Mouse (Mus musculus) cerebellum, adult 9-11 months (tissue): Measurements from ENCODE around the gene Kcnj4.

Experiments
- DNase-seq: peaks from one replicate; pipeline ENCODE4 v3.0.0; 2022

The Kcnj4 gene

DNA sequence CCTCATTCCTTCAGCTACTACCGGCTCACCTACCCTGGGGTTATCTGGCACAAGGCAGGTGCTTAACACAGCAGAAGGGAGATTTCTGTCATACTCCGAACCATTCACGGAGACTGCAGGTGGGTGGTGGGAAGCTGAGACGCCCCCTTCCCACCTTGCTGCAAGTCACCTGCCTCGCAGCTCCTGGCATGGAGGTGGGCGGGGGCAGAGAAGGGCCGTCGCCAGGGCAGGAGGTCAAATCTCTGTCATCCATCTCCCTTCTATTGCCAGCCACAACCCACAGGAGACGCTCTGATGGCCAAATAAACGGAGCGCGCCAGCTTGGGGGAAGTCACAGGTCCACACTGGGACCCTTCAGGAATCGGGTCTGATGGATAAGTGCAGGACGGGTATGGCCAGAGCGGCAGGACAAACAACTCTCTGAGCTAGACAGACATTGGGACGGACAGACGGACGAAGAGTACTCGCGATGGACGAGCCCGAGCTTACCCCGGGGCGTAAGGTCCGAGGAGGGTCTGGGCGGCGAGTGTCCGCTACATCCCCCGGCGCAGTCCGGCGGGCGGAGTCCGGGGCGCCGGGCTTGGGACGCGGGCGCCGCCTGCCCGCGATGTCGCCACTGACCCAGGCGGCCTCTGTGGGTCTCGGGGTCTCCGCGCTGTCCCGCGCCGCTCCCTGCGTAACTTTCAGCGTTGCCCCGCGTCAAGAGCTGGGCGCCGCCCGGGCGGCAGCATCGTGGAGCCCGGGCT is at the start of gene Kcnj4:
Gene Kcnj4 (minus strand): TSS at position 535 of the 746 bp plus-strand sequence.
- no peak for DNase-seq

DNA sequence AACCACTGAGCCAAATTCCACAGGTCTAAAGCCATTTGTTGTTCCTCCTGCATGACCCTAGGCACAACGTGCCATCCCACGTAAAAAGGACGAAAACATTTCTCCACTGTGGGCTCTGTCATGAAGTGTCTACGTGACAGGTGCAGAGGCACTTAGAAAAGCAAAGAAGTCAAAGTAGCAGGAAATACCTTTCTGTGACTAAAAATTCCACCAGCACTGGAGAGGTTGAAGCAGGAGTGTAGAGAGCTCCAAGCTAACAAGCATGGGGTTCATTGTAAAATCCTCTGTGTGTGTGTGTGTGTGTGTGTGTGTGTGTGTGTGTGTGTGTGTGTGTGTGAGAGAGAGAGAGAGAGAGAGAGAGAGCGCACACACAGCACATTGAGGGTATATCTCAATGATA is 47.5 kb upstream of the Kcnj4 start:
- DNase-seq: no peak

DNA sequence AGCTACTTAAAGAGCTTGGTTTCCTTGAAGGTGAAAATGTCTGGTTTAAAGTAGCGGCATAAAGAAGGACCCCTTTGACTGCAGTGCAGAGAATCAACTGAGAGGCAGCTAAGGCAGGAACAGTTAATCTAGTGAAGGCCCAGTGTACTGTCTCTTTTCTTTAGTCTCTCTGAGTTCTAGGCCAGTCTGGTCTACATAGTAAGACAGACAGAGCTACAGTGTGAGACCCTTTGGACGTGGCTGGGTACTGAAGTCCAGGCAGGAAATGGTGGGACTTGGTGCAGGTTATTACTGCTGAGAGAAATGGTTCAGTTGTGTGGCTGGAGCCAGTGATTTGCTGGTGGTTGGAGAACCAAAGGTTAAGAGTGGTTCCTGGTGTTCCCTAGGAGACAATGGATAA is 43.2 kb upstream of the Kcnj4 start:
- DNase-seq: no peak

DNA sequence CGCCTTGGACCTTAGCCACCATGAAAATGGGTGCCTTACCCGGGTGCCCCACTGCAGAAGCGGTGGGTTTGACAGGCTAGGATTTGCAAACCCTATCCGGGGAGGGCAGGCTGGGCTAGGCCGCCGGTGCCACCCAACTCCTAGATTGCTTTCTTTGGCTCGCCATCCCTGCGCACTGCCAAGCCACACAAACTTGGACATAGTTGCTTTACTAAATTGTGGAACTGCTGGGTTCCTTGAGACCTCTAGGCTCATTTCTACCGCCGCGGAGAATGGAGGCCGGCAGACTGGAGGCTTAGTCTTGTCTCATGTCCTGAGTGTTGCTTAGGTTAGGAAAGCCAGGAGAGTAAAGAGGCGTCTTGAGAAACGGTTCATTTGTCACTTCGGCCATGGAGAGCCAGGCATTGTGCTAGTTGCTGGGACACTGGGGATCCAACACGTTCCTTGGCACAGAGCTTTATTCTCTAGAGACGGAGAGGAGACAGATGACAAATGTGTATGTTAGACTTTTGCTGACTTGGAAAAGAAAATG is 42.3 kb upstream of the Kcnj4 start:
- no peak for DNase-seq

DNA sequence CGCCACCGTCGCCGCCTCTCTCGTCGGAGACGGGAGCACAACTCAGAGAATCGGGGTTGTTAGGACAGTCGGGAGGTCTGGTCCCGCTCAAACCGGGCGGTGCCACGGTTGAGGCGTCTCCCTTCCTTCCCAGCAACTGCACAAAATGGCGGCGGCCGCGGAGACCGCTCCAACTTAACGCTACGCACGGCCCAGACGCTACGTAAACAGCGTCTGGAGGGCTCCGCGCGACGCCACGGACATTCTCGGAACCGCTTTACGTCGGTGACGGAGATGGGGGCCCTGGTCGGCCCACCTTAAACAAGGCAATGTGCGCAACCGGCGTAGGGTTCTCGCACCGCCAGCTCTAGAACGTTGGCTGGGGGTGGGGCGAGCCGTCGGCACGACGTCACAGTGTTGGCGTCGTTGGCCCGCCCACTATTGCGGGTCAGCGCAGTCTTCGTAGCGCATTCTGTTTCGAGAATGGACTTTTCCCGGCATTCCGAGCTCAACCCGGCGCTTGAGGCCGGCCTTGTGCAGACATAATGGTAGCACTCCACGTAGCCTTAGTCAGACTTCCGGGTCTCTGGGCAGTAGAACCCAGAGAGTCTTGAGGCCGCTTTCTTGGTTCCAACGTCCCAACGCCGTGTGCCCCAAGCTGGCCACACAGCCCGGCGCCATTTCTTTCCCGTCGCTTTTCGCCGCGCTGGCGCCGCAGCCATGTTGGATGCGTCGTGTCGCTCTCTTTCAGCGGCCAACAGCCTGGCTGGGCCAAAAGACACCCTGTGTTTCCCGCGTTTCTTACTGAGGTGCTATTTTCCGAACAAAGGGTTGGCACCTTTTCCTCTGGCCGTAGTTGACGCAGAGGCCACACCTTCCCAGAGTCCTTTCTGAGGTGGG is 41.6 kb upstream of the Kcnj4 start, which contains the start of gene Ddx17:
Gene Ddx17 (minus strand): TSS at position 332 of the 879 bp plus-strand sequence.
- DNase-seq: peak; percentile 97

DNA sequence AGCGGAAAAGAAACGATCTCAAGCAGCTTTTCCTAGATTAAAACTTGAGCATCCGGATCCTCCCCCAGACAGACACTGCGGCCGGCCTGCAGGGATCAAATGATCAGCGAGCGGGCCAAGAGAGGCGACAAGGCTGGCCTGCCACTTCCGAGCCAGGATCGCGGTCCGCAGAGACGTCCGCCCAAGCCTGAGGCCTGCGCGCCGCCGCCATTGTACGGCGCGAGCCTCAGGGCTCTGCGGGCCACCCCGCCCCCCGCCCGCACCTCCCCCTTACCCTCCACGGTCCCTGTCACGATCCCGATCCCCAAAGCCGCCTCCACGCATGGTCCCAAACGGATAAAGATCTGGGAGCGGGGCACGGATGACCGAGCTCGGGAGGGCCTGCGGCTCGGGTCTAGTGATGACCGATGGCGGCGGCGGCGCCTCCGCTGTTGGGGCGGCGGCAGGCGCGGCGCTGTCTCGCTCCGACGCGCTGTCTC is 40.9 kb upstream of the Kcnj4 start:
- peak; percentile 73 for DNase-seq

DNA sequence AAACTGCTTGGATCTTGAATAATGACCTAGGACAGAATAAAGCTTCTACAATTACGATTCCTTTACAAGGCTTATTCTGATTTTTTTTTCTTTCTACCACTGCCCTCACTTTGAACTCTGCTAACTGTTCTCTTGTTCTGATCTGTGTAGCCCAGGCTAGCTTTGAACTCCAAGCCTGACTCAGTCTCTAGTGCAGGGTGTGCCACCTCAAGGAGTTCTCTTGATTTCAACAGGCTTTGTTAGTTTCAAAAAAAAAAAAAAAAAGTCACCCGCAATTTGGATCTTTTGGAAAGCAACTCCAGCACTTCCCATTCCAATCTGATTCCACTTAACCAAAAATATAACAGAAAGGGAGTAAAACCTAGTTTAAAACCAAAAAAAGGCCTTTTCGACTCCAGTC is 40.5 kb upstream of the Kcnj4 start:
- DNase-seq: no peak

DNA sequence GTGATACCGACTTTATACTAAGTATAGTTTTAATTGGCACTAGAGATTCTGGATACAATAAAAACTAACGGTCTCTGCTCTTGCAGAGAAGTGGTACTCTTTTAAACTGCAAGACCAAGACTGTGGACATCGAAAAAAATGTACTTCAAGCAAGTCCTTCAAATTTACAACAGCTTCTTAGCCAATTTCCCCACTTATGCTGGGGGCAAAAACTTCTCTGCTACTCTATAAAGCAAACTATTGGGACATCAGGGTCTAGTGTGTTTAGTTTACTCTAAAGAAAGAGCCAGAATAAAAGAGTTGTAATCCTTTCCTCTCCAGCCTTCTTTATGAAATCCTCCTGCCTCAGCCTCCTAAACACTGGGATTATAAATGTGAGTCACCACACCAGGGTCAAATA is 38.9 kb upstream of the Kcnj4 start:
- no peak for DNase-seq

DNA sequence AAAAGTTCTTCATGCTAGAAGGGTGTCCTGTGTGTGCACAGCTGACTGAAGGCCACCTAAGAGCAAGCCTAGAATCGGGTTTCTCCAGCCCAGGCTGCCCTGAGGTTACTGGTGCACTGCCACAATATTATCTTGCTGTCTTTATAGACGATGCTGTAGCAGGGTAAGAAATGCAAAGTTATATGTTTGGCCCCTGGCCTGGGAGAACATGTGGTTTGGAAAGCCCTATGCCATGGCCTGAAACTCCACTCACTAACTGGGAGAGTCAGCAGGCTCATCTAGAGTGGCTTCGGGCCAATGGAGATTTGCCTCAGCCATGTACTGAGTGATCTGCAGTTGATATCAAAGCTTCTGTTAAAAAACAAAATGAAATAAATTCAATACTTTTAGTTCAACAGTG is 28.8 kb upstream of the Kcnj4 start:
- DNase-seq: no peak

DNA sequence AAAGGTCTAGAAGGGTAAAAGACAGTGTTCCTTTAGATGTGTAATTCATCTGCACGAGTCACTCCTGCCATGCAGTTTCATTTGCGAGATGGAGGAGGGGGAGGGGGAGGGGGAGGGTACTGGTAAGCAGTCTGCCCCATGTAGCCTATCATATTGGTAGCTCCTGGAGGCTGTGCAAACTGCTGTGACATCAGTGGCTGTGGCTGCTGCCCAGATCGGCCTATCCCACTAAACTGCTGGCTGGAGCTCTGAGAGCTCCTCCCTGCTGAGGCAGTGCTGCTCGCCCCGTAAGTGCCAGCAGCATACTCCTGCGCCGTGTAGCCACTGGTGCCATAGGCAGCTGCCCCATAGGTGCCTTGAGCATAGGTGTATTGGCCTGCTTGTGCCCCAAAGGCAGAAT is 24.9 kb upstream of the Kcnj4 start:
- no peak for DNase-seq

DNA sequence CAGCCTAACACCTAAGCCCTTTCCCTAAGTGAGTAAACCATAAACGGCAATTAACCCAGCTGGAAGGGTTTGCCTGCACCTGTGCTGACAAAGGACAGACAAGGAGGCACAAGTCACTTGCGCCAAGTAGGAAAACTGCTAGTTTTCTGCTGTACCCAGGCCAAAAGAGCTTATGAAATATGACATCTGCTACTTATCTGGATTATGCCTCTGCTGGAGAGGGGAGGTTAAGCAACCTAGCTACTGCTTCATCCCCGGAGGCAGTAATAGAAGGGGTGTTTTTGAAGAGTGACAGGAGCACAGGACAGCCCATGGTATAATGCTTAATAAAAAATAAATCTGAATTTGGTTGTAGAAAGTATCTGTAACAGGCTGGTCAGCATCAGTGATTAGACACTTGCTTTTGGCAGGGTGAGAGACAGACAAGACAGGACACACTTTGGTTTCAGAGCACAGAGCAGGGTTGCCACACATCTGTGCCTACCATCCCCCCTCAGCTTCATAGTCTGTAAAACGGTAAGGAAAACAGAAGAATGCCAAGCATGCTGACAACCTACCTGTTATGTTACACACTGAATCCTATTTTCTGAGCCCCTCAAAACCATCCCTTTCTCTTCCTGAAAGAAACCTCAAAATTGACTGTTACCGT is 23.1 kb upstream of the Kcnj4 start:
- no peak for DNase-seq

DNA sequence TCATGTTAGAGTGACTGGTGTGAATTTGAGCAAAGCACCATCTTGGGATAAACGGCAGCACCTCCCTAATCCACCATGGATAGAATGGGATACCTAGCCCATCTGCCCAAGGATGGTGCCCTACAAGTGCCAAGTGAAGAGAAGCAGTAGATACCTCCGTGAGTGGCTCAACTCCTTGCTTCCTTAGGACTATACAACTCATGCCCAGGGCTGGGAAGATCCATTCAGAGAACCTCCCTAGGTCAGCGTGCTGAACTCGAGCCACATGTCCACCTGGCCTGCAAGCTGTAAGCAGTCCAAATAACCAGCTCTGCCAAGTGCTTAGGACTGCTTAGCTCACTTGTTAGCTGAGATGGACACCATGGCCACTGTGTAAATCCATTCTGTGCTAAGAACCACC is 22.2 kb upstream of the Kcnj4 start:
- DNase-seq: peak; percentile 79

DNA sequence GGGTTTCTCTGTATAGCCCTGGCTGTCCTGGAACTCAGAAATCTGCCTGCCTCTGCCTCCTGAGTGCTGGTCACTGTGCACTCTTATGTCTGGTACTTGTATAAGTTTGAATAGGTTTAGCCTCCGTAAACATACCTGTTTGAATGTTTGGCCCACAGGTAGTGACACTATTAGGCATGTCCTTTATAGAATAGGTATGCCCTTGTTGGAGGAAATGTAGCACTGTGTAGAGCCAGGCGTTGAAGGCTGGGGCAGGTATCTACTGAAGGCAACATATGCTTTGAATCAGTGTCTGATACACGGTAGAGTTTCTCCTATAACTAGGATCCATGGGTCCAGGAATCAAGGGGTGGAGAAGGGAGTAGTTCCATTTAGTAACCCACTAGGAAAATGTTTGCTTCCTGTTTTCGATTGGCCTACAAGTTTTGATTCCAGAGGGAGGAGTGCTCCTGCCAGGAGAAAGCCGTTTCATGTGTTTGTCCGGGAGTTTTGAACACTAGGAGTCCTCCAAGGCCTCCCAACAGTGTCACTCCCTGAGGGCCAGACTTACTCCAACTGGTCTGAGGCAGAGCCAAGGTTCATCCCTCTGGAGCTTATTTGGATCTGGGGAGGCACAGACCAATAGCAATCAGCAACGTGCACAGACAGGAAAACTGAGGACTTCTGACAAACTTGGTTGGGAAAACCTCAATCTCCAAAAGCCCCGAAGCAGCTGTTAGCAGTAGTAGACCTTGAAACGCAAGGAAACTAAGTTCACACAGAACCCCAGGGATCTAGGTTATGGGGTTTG is 21.1 kb upstream of the Kcnj4 start:
- no peak for DNase-seq

DNA sequence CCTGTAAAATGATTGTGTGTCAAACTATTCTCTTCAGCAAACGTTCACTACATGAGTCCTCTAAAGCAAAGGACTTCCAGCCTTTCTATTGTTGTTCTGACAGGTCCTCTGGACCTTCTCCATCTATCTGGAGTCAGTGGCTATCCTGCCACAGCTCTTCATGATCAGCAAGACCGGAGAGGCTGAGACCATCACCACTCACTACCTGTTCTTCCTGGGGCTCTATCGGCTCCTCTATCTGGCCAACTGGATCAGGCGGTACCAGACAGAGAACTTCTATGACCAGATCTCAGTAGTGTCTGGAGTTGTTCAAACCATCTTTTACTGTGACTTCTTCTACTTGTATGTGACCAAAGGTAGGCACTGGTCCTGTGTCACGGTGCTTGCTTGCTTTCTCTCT is 20.5 kb upstream of the Kcnj4 start:
- no peak for DNase-seq

DNA sequence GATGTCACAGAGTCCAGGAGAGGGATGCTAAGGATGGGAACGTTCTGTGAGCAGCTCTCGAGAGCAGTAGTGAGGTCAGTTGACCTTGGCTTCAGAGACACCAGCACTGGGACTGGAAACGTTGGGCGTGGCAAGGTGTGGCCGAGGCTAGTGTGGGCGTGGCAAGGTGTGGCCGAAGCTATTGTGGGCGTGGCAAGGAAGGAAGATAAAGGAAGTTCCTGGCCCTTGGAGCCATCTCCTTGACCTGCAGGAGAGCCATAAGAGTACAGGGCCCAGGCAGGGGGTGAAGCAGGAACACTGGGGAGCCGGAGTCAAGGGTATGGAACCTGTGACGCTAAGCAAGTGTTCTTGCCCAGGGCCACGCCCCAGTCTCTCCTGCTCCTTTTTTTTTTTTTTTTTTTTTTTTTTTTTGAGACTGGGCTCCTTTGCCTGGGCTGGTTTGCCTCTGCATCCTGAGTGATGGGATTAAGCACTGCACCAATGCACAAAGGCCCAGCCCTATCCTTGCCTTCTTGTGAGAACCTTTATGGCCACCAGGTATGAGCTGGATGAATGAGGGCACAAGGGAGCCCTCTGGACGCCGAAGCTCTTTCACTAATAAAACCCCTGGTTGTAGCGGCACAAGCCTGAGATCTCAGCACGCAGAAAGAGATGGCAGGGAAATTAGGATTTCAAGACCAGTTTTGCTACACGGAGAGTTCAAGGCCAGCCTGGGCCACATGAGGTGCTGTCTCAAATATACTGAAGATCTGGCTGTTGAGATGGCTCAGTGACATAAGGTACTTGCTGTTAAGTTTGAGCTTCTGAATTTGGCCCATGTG is 14.6 kb upstream of the Kcnj4 start:
- DNase-seq: no peak

DNA sequence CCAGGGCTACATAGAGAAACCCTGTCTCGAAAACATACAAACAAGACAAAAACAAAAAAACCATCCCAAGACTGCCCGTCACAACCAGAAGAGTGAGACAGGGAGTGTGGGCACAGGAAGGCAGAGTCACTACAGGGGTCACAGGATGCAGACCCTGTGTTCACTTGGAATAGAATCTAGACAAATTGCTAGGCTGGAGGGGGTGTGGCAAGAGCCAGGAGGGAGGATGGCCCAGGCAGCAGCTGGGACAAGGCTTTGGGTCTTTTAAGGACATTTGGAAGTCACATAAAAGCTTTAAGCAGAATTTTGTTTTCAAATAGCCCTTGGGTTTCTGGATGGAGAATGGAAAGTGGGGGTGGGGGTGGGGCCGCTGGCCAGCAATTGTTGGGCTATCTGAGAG is 13.5 kb upstream of the Kcnj4 start:
- DNase-seq: no peak

DNA sequence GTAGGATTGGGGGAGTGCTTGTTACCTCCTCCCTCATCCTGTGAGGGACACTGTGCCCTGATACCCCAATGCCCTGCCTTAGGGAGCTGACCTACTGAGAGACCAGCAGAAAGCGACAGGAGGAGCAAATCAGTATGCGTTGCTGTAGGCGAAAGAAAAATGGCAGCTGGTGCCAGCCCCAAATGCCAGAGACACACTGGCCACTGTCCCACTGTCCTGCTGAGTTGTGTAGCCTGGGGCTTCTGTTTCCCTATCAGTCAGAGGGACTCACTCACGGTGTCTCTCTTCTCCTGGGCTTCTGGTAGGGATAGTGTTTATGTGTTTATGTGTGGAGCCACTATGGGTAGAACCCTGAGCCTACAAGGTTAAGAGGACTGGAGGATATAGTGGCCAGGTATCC is 12.7 kb upstream of the Kcnj4 start:
- DNase-seq: no peak

DNA sequence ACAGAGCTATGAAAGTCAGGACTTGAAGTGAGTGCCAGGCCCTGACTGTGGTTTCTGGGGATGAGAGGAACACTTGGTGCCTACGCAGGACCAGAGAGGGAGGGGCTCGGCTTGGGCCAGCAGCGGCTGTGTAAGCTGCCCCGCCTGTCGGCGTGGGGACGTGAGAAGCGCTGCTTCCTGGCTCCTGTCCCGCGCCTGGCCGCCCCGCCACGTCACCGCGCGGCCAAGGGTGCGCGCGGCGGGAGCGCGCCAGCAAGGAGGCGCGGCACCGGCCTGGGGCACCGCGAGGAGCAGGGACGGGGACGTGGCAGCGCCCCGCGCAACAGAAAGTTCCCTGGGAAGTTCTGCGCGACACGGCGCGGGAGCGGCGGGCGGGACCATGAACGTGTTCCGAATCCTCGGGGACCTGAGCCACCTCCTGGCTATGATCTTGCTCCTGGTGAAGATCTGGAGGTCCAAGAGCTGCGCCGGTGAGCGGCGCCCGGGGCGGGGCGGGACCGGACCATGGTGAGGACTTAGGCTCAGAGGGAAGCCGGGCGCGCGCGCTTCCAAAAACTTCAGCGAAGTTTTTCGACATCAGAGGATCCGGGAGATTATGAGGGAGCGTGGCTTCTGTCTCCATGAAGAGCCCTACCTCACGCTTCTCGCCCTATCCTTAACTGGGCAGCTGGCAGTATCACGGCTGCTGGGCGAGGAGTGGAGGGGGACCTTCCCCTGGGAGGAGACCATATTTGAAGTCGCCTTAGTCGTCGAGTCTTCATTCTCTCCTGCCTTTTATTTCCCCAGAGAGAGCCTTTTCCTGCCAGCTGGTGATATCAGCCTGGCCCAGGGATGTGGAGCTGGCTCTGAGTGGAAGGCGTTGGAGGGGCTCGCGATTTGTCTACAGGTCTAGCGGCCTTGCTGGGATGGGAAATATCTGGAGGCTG is 11.4 kb upstream of the Kcnj4 start, which contains the start of gene Kdelr3:
Gene Kdelr3 (plus strand): TSS at position 241 of the 926 bp plus-strand sequence.
- DNase-seq: no peak

DNA sequence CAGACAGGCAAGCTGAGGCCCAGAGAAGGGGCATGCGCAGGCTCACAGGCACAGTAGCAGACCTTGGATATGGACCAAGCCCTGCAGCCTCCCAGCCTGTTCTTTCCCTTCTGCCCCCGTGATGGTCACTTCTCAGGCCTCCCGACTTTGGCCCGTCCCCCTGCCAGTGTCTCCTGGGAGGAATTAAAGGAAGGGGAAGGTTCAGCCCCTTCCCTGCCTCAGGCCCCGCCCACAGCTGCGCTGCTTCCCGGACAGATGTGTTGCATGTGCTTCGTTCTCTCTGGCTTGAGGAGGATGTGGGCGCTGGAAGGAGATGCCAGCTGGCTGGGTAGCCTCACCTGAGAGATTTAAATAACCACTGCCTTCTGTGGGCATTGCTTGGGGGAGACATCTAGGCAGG is 8.9 kb upstream of the Kcnj4 start:
- no peak for DNase-seq
